Mouse (Mus musculus) retina, postnatal 1 day (tissue): ENCODE results near the gene Tmem191c.

ENCODE experiments used
- DNase-seq: peaks from one replicate; pipeline ENCODE4 v3.0.0-alpha.2; 2012

Gene Tmem191c

DNA sequence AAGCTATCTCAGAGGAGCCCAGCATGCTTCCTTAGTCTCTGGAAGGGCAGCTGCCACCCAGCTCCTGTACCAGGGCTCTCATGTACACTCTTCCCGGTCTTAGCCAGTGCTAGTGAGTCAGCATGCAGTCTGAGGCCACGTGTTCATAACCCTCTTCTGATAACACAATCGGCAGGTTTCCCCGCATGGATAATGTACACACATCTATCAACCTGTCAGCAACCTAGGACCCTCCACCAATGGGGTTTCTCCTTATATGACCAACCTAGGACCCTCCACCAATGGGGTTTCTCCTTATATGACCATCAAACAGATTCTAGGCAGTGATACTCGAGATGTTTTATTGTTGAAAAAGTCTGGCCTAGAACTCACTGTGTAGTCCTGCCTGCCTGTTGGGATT, 7.9 kb upstream of the Tmem191c start:
- no peak for DNase-seq

GRCm38 (mm10) chr16:17269872-17270271, 6.0 kb upstream of the Tmem191c start:
- DNase-seq: no peak

GRCm38 (mm10) chr16:17271124-17271523, 4.8 kb upstream of the Tmem191c start:
- DNase-seq: no peak

GRCm38 (mm10) chr16:17271856-17272255, 4.0 kb upstream of the Tmem191c start:
- no peak for DNase-seq

DNA sequence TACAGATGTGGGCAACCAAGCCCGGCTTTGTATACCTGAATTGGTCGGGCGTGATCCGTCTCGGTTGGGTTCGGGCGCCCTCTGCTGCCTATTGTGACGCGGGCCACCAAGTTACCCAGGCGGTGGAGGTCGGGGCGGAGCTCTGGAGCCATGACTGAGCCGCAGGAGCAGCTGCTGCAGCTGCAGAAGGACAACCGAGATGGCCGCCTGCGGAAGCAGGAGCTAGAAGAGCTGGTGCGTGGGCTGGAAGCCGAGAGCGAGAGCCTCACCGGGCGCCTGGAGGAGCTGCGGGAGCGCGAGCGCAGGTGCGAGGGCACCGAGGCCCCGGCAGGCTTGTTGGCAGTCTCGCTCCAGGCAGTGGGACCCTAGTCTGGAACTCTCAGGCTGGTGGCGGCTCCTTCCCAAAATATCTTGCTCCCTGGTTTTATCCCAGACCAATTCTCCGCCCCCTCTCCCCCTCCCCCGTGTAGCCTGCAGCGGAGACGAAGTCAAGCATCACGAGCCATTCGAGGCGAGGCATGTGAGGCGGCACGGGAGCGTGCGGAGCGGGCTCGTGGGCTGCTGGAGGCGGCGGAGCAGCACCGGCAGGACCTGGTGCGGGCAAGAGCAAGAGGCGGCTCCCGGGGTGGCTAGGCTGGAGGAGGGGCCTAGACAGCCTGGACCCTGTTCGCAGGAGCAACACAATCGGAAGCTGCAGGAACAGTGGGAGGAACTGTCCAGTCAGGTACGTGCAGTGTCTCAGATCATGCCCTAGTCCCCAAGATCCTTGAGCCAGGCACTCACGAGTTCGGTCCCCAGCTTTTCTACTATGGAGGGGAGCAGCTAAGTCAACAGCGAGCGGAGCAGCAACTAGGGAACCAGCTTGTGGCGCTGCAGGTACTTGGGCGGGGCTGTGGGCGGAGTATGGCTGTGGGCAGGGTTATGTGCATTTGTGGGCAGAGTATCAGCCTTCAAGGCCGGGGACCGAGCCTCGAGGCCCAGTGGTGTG, 581 bp downstream of the Tmem191c start:
- peak; percentile 94 for DNase-seq

DNA sequence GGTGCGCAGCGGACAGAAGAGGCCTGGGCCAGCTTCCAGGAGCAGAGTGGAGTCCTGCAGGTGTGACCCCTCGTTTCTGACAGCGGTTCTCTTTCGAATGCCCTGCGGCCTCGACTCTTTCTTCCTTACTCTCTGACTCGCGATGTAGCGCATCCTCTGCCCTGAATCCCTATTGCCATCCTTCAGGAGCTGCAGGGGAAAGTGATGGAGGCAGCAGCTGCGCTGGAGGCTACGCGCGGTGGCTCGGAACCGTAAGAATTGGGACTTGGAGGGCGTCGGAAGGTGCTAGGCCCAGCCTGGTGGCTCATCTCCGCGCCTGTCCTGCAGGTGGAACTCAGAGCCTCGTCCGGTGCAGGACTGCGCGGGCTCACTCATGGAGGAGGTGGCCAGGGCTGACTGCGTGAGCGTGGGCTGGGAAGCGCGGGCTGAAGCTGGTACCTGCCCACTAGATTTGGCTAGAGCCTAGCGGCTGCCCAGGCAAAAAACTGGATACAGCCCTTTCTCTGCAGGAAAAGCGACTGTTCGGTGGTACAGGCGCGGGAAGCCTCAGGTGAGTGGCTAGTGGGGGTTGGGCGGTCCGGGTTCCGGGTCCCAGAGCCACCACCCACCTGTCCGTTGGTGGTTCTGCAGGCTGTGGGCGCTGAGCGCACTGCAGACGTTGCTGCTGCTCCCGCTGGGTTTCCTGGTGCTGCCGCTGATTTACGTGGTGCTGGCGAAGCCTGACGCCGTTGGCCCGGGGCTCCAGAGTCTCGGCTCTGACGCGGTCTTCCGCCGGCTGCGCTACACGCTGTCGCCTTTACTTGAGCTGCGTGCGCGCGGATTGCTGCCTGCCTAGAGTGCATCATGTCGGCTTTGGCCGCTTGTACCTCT, 1.7 kb downstream of the Tmem191c start:
- DNase-seq: peak; percentile 68

- no peak for DNase-seq
These were observed 4.6 kb downstream of the Tmem191c start for GRCm38 (mm10) chr16:17280471-17280870.

DNA sequence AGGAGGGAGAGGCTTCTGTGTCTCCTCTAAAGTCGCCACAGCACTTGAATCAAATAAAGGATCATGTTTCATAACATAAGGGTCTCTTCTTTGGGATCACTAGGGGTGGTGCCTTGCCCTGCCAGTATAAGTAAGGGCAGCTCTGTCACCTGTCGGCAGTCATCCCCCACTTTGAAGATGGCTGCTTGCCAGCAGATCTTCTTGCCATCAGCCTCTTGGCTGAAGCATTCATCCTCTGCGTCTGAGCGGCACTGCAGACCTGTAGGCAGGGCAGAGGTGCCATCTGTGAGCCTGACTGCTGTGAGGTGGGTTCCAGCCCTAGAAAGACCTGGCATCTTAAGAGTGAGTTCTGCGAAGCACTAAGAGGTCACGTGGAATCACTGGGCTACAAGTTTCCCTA, 7.3 kb downstream of the Tmem191c start:
- DNase-seq: no peak

DNA sequence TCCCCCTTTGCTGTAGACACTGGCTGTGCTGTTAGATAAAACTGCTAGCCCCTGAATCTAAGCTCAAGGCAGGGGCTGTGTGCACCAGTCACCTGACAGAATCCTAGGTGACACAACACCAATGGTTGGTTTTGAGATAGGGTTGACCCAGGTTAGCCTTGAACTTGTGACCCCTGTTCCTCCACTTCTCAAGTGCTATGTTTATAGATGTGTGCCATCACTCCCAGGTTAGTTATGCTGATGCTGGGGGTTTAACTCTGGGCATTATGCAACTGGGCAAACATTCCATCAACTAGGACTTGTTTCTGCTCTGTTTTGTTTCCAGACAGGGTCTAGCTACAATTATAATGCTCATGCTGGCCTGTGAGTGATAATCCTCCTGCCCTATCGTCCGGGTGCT, 11.2 kb downstream of the Tmem191c start:
- DNase-seq: no peak

- DNase-seq: no peak
These were observed 15.1 kb downstream of the Tmem191c start for GRCm38 (mm10) chr16:17291016-17291415.

- DNase-seq: peak; percentile 77
These were observed 16.9 kb downstream of the Tmem191c start for GRCm38 (mm10) chr16:17292751-17293150.

DNA sequence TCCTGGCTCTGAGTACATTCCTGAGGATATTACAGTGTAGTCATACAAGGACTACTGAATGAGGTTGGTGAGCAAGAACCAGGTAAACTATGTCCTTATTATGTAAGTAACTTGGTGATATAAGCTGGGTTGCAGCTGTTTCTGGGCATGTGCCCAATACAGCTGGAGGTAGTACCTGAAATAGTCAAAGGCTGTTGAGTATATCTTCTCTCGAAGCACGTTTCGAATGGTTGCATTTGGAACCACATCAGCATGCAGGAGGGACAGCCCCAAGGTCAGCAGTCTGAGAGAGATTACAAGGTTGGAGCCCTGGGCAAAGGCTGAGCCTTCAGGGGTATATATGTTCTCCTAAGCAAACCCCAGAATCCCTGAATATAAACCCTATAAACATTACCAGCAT, 24.9 kb downstream of the Tmem191c start:
- no peak for DNase-seq

- no peak for DNase-seq
These were observed 27.8 kb downstream of the Tmem191c start for GRCm38 (mm10) chr16:17303521-17304245.

- DNase-seq: no peak
These were observed 31.6 kb downstream of the Tmem191c start for GRCm38 (mm10) chr16:17307461-17307860.

DNA sequence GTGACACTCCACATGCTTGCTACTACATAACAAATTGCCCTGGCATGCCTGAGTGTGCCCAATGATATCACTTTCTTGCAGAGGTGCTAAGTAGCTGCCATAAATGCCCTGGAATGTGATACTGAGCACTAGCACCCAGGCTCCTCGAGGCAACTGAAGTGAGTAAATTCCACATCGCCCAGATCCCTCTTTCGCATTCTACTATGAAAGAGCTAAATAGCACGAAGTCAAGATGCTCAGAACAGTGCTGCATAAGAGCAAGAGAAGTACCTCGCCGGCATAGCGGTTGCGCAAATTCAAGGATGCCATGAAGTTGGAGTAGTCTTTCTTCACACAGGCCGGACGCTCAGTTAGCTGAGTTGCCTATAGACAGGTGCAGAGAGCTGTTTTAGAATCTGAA, 33.2 kb downstream of the Tmem191c start:
- DNase-seq: no peak

GRCm38 (mm10) chr16:17312531-17312930, 36.7 kb downstream of the Tmem191c start:
- no peak for DNase-seq

DNA sequence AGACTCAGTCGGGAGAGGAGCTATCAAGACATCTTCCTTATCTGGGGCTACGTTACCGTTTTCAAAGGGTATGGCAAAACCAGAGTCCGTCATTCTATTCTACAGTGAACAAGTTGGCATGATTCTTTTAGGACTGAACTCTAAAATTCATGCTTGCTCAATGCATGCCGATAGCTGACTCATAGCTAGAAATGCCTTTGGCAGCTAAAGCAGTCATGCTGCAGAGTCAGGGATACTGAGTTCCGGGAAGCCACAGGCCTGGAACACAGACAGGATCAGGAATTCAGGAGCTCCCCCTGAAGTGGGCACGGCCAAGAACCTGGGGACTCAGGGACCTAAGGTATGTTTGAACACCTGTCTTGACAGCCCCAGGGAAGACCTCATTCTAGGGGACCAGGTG, 40.7 kb downstream of the Tmem191c start:
- no peak for DNase-seq

DNA sequence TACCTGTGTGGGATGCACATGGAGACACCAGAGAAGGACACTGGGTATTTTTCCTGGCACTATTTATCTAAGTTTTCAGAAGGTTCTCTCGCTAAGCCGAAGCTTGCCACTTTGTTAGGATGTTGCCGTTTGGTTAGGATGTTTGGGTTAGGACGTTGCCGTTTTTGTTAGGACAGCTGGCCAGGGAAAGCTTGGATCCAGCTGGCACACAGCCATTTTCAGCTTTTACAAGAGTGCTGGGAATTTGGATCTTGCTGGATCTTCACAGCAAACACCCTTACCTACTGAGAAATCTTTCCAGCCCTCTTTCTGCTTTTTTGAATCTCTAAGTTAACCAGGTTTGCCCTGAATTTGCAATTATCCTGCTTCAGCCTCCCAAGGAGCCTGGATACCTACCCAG, 45.6 kb downstream of the Tmem191c start:
- DNase-seq: no peak

DNA sequence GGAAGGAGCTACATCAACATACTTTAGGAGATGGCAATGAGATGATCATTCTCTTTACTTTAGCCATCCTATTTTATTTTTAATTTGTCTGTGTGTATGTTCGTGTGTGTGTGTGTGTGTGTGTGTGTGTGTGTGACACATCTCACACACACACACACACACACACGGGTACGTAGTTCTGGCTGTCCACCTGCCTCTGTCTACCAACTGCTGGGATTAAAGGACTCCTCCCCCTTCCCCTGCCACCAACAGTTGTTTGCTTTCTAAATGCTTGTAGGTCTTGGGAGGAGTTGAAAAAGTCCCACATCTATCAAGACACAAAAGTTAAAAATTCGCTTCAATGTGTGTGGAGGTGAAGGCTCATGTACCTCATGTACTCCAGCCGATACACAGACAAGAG, 48.9 kb downstream of the Tmem191c start:
- DNase-seq: no peak

DNA sequence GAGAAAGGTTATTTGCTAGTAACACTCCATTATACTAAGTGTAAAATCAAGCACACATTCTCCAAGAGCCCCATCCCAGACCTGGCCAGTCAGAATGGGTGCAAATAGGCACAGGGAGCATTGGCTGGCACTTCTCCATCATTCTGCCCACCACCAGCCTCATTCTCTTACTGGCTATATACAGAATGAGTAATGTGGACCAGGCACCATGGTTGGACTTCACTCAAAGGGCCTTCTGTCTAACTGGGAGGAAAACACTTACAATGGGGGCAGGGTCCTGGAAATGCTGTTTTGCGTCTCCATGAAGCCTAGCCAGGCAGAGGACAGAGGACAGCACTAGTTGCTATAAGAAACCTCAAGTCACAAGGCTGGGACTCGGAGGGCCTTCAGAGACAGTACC, 50.2 kb downstream of the Tmem191c start:
- DNase-seq: no peak

DNA sequence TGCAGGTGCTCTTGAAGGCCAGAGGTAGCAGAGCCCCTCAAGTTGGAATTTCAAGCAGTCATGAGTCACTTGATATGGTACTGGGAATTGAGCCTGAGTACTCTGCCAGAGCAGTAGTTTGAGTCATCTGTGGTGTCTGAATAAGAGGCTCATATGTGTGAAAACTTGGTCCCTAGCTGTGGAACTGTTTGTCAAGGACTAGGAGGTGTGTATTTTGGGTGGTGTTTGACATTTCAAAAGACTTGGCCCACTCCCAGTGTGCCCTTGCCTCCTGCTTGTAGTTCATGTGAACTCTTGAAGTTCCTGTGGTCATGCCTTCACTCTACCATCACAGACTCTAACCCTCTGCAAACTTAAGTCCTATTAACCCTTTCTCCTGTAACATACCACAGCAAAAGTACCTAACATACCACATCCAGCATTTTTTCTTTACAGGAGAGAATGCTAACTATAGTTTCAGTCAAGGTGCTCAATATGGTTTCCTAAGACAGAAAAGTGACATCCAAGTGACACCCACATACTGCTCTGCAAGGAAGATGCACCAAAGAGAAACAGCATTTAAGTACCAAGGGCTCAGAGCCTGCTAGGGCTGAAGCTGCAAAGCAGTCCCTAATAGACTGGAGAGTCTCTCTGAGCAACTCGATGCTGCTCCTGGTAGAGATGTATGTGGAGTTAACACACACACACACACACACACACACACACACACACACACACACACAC, 54.1 kb downstream of the Tmem191c start:
- DNase-seq: no peak

GRCm38 (mm10) chr16:17331116-17331515, 55.2 kb downstream of the Tmem191c start, which contains the start of gene Serpind1:
TSS of gene Serpind1 (plus strand) at chr16:17331371.
- no peak for DNase-seq
